ENCODE assay signal across 22 mouse cellular contexts in genomic region chr14:57692517-57693130, GRCm38 (mm10). TPM values are rescaled to one million over a fixed set of nuclear protein-coding genes. Genes with fewer than 3 reads are reported as not detected.
DNase-seq lines count a peak whose midpoint lies in the region; ATAC-seq and TF ChIP-seq lines count a peak whose summit lies in the region.
"Had no signal": no experiment of that assay in that cellular context is flagged by ENCODE, and none has a peak within 500 bp of the region (broad histone marks: within the 10 kb centered on the region; RNA-seq: fewer than 3 reads in every experiment).

No protein-coding gene starts in this region.

- H3K36me3 ChIP-seq in E14TG2a.4 (ENCODE audit: insufficient read depth, low read length) = no peaks in the 10 kb centered on the region
- peaks cover 2% of the 10 kb centered on the region for H3K36me3 ChIP-seq in G1E (replicated peaks)
- H3K36me3 ChIP-seq in liver, embryonic 16.5 days (ENCODE audit: control insufficient read depth, insufficient read depth) = peaks cover 25% of the 10 kb centered on the region
- peaks cover 36% of the 10 kb centered on the region for H3K36me3 ChIP-seq in forebrain, embryonic 12.5 days (replicated peaks)

- TF ChIP-seq CTCF in E14TG2a.4 (conservative IDR thresholded peaks at IDR 0.05; ENCODE audit: low read length) (no peak), G1E (IDR thresholded peaks at IDR 0.05; ENCODE audit: low read depth, low read length) (no peak)

- H3K4me1 ChIP-seq in E14TG2a.4 (replicated peaks; ENCODE audit: low read depth, low read length) (peaks cover 57% of the 10 kb centered on the region), G1E (ENCODE audit: insufficient read depth, low read depth, low read length) (peaks cover 19% of the 10 kb centered on the region)
- H3K4me1 ChIP-seq in liver, embryonic 16.5 days (ENCODE audit: control insufficient read depth, low read depth, low read length) = peaks cover 19% of the 10 kb centered on the region
- H3K4me1 ChIP-seq in forebrain, embryonic 12.5 days = no peaks in the 10 kb centered on the region
- H3K4me1 ChIP-seq: embryonic facial prominence, embryonic 15.5 days; hindbrain, embryonic 13.5 days; neural tube, embryonic 15.5 days had no signal

- WGBS in liver, embryonic 16.5 days (ENCODE audit: insufficient replicate concordance) = 22% methylated on average over 17 of the region's 17 CpGs
- 93% methylated on average over 17 of the region's 17 CpGs for WGBS in forebrain, embryonic 12.5 days

- peak; percentile 31 for DNase-seq in G1E (ENCODE audit: low spot score)
- no peak for DNase-seq in frontal cortex, postnatal 14 days (ENCODE audit: low spot score in 2 of 2)
- DNase-seq: adrenal gland, postnatal 10 days; cerebellum, adult 18-20 months; forebrain, postnatal 0 days; gastrocnemius, postnatal 25 days; kidney, adult 11 months; lung, postnatal 4 days; retina, postnatal 1 day had no signal

- peak overlapping the region; percentile 91 for H3K27ac ChIP-seq in liver, embryonic 16.5 days (ENCODE audit: low read length)
- H3K27ac ChIP-seq in forebrain, embryonic 12.5 days = no peak overlapping the region
- H3K27ac ChIP-seq: embryonic facial prominence, embryonic 15.5 days; hindbrain, embryonic 13.5 days; left cerebral cortex, adult 2 months; neural tube, embryonic 15.5 days had no signal

- peak overlapping the region; percentile 37 for H3K4me3 ChIP-seq in E14TG2a.4 (replicated peaks; ENCODE audit: low read length)
- peak overlapping the region; percentile 44; the same call in 1 of the 2 replicates for H3K4me3 ChIP-seq in G1E (ENCODE audit: low read depth, low read length)
- H3K4me3 ChIP-seq in liver, embryonic 16.5 days (ENCODE audit: low read depth, low read length) = peak overlapping the region; percentile 43
- H3K4me3 ChIP-seq in forebrain, embryonic 12.5 days (replicated peaks) = no peak overlapping the region
- H3K4me3 ChIP-seq: embryonic facial prominence, embryonic 15.5 days; hindbrain, embryonic 13.5 days; left cerebral cortex, adult 2 months; neural tube, embryonic 15.5 days had no signal

- peak overlapping the region; percentile 61 for H3K9ac ChIP-seq in liver, embryonic 16.5 days (ENCODE audit: low read depth, low read length)
- no peak overlapping the region for H3K9ac ChIP-seq in forebrain, embryonic 12.5 days
- H3K9ac ChIP-seq: embryonic facial prominence, embryonic 15.5 days; forebrain, postnatal 0 days; hindbrain, embryonic 13.5 days; neural tube, embryonic 15.5 days had no signal

- H3K9me3 ChIP-seq in E14TG2a.4 (ENCODE audit: low read length) (no peaks in the 10 kb centered on the region), G1E (replicated peaks) (no peaks in the 10 kb centered on the region)
- H3K9me3 ChIP-seq in liver, embryonic 16.5 days (replicated peaks; ENCODE audit: control insufficient read depth, low read length) = no peaks in the 10 kb centered on the region
- no peaks in the 10 kb centered on the region for H3K9me3 ChIP-seq in forebrain, embryonic 12.5 days
- H3K9me3 ChIP-seq: embryonic facial prominence, embryonic 15.5 days; hindbrain, embryonic 13.5 days; neural tube, embryonic 15.5 days had no signal

- ATAC-seq in G1E (ENCODE audit: extremely low read depth, insufficient number of reproducible peaks, low FRiP score, poor library complexity, severe bottlenecking) = peak; percentile 83
- peak; percentile 94 for ATAC-seq in erythroblast, adult 5-6 weeks (replicated peaks; ENCODE audit: low FRiP score, poor library complexity, severe bottlenecking)
- ATAC-seq in liver, embryonic 16.5 days (ENCODE audit: low read depth) = peak; percentile 96
- no peak for ATAC-seq in cerebellum, adult (ENCODE audit: insufficient number of reproducible peaks, low FRiP score, low TSS enrichment)
- ATAC-seq in forebrain, embryonic 12.5 days (ENCODE audit: low FRiP score) = no peak
- ATAC-seq: forebrain, postnatal 0 days had no signal

- peak overlapping the region; percentile 63 for H3K4me2 ChIP-seq in liver, embryonic 16.5 days (ENCODE audit: low read depth, low read length)
- no peak overlapping the region for H3K4me2 ChIP-seq in forebrain, embryonic 12.5 days
- H3K4me2 ChIP-seq: embryonic facial prominence, embryonic 15.5 days; hindbrain, embryonic 13.5 days; neural tube, embryonic 15.5 days had no signal

- H3K27me3 ChIP-seq in E14TG2a.4 (ENCODE audit: insufficient read depth, low read length) (peaks cover 19% of the 10 kb centered on the region), G1E (ENCODE audit: insufficient read depth, low read length) (peaks cover 10% of the 10 kb centered on the region; the same call in 1 of the 2 replicates)
- H3K27me3 ChIP-seq in liver, embryonic 16.5 days (ENCODE audit: control insufficient read depth, insufficient read depth, low read depth, low read length) = no peaks in the 10 kb centered on the region
- H3K27me3 ChIP-seq in forebrain, embryonic 12.5 days = no peaks in the 10 kb centered on the region
- H3K27me3 ChIP-seq: embryonic facial prominence, embryonic 15.5 days; hindbrain, embryonic 13.5 days; neural tube, embryonic 15.5 days had no signal

RNA-seq across cellular contexts. Expression of gene Xpo4, which starts 27.4 kb away (rescaled TPM):
- 81.6 and 98.1 TPM in 2 replicates for total RNA-seq in G1E (2014; fragmentation: Nextera tagmentation)
- total RNA-seq in G1E (2017) = 35.8 and 45.0 TPM in 2 replicates
- polyA plus RNA-seq in G1E (2012) = 4.8 and 16.3 TPM in 2 replicates
- 13.1 and 15.7 TPM in 2 replicates for total RNA-seq in erythroblast, adult 5-6 weeks (2015; ENCODE audit: low replicate concordance)
- 26.1 and 51.7 TPM in 2 replicates for total RNA-seq in erythroblast, adult 5-6 weeks (2017; ENCODE audit: low replicate concordance)
- 9.7 and 10.9 TPM in 2 replicates for polyA plus RNA-seq in liver, embryonic 16.5 days (2015; fragmentation: Nextera tagmentation; extraction: Ambion mirVana)
- polyA plus RNA-seq in forebrain, embryonic 12.5 days (2016; fragmentation: Nextera tagmentation; extraction: Ambion mirVana) = 26.3 and 26.8 TPM in 2 replicates

RNA-seq across cellular contexts. Expression of gene Gm49361, which starts 53.3 kb away (rescaled TPM):
- total RNA-seq in G1E (2014; fragmentation: Nextera tagmentation) = not detected in 2 replicates
- not detected in 2 replicates for total RNA-seq in G1E (2017)
- not detected in 2 replicates for polyA plus RNA-seq in G1E (2012)
- total RNA-seq in erythroblast, adult 5-6 weeks (2015; ENCODE audit: low replicate concordance) = not detected in 2 replicates
- not detected in 2 replicates for total RNA-seq in erythroblast, adult 5-6 weeks (2017; ENCODE audit: low replicate concordance)
- not detected in 2 replicates for polyA plus RNA-seq in liver, embryonic 16.5 days (2015; fragmentation: Nextera tagmentation; extraction: Ambion mirVana)
- polyA plus RNA-seq in forebrain, embryonic 12.5 days (2016; fragmentation: Nextera tagmentation; extraction: Ambion mirVana) = not detected in 2 replicates
- total RNA-seq: forebrain, postnatal 0 days; liver, adult 2 months had no signal
- polyA plus RNA-seq: cortical plate, adult 2 months; embryonic facial prominence, embryonic 15.5 days; forebrain, postnatal 0 days; heart, embryonic 14.5 days; hindbrain, embryonic 13.5 days; liver, adult 2 months; neural tube, embryonic 15.5 days; thymus, postnatal 0 days had no signal

Comparison
In these comparisons a context has a peak if more than half of its experiments do, and no peak if none do; other contexts are left out.
1. ATAC-seq: peak in G1E (single experiment), erythroblast, adult 5-6 weeks (single experiment) and liver, embryonic 16.5 days (single experiment); none in cerebellum, adult (single experiment) and forebrain, embryonic 12.5 days (single experiment).